Mouse (Mus musculus): ENCODE data around the gene Ifi206.

Gene Ifi206

DNA sequence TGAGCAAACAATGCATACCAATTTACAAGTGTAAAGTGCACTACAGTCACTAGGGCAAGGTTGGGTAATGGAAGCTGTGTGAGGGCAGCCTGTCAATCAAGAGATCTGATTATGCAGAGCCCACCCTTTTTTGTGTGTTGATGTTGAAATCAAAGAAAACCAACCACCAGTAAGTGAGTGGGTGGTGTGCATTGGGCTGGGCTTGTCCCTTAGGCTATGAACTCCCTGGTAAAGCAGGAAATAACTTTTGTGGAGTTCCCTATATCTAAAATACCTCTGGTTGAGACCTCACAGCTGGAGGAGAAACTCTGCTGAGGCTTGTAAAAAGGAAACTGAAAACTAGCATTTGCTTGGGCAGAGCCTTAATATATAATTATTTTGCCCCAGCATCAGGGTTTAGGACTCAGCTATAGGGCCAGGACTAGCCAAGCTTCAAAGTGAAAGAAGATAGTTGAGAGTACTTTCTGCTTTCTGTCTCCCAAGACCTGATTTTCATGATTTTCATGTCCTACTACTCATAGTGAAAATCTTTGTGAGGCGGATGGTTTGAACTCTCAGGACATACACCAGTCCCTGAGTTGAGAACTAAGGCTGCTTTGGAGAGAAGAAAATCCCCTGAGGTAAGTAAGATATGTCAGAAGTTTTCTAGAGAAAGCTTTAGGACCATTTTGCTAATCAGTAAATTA is 71.8 kb downstream of the Ifi206 start:
- DNase-seq (ENCODE audit: low spot score in 2 of 2), result no peak

- DNase-seq (ENCODE audit: low spot score in 2 of 2), result no peak
Measured at GRCm38 (mm10) chr1:173418516-173418915, 72.3 kb downstream of the Ifi206 start.
